Mouse (Mus musculus) small intestine, adult 2 months (tissue): ENCODE data around the gene Cyfip2. TPM values are rescaled to one million over a fixed set of nuclear protein-coding genes. Genes with fewer than 3 reads are reported as not detected.

ENCODE experiments used
- H3K27ac ChIP-seq: fragments of 200-500 bp; 2 replicates; pipeline ENCODE4 v1.5.1; 2012; ENCODE audit warnings: low read depth, low read length, control low read depth, inconsistent platforms; ENCODE audit not compliant: insufficient read depth
- H3K27me3 ChIP-seq: fragments of 200-500 bp; 2 replicates; pipeline ENCODE4 v1.6.1; 2012; ENCODE audit warnings: mild to moderate bottlenecking, moderate library complexity, low read length, inconsistent platforms; ENCODE audit not compliant: control insufficient read depth, insufficient read depth
- H3K36me3 ChIP-seq: fragments of 200-500 bp; 2 replicates; pipeline ENCODE4 v1.6.1; 2012; ENCODE audit warnings: mild to moderate bottlenecking, low read length, control low read depth, inconsistent platforms; ENCODE audit not compliant: control insufficient read depth, insufficient read depth
- H3K4me1 ChIP-seq: fragments of 200-500 bp; 2 replicates; pipeline ENCODE4 v1.6.1; 2012; ENCODE audit warnings: low read length, inconsistent platforms, mixed read lengths; ENCODE audit not compliant: control insufficient read depth, insufficient read depth, insufficient read length
- H3K4me3 ChIP-seq: fragments of 200-500 bp; 2 replicates; pipeline ENCODE4 v1.5.1; 2012; ENCODE audit warnings: low read depth, mild to moderate bottlenecking, control low read depth, inconsistent platforms, low read length, moderate library complexity
- CTCF ChIP-seq: fragments of 200-500 bp; IDR thresholded peaks from 2 replicates; pipeline ENCODE4 v1.5.1; 2012; ENCODE audit warnings: low read depth, mild to moderate bottlenecking, control low read depth, inconsistent platforms, low read length, moderate library complexity, mixed read lengths; ENCODE audit not compliant: insufficient replicate concordance, insufficient read length; ENCODE audit errors: extremely low read depth
- POLR2A ChIP-seq: fragments of 200-500 bp; IDR thresholded peaks from 2 replicates; pipeline ENCODE4 v1.6.1; 2012; ENCODE audit warnings: low read depth, mild to moderate bottlenecking, control low read depth, inconsistent platforms, low read length, moderate library complexity
- WGBS: fragments of 180-500 bp; shearing (Covaris S2); methylation state at CpG from one replicate; pipeline ENCODE4 v1.1.7; 2018; 5-methylcytosine and 5-hydroxymethylcytosine counted together
- polyA plus RNA-seq: library from polyadenylated mRNA; depleted of rRNA; stranded (reverse); fragments of >200 nt; gene quantifications from 2 replicates; pipeline ENCODE4 v1.2.3, GENCODE M21; 2012

Gene Cyfip2
- polyA plus RNA-seq, 1 experiment: 3.8 TPM

DNA sequence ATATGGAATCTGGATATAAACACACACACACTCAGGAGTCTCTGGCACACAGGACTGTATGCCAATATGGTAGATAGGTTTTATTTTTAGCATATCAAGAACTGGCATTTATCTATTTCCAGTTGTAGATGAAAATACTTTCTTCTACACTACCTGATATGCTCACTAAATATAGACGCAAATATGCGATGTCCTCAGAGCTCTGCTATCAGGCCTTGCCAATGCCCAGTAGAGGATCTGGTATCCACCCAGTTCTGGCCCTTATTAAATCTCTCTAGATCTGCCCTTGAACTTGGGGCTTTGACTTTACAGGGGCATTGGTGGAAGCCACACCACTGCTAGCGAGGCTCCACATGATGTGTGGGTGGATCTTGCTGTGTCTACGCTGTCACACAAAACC is 29.3 kb upstream of the Cyfip2 start:
- no peak overlapping the region for H3K4me3 ChIP-seq
- H3K4me1 ChIP-seq: no peaks in the 10 kb centered on the region
- H3K27ac ChIP-seq: no peak overlapping the region
- H3K36me3 ChIP-seq: no peaks in the 10 kb centered on the region
- no peak for TF ChIP-seq CTCF
- no peak for TF ChIP-seq POLR2A
- no peaks in the 10 kb centered on the region for H3K27me3 ChIP-seq
- WGBS: 84% methylated on average over 4 of the region's 4 CpGs

DNA sequence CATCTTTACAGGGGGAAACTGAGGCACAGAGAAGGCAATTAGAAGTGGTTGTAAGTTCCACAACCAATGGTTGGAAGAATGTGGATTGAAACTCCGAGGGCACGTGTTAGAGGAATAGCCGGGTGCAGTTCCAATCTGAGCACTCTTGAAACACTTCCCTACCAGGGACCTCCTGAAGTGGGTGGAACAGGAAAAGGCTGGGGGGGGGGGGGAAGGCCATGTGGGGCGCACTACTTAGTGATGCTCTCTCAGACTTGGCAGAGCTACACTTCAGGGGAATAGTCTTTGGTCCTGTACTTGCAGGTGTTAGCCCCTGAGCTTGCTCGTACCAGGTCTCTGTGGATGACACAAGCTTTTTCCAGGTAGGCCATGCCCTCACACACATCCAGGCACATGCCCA is 23.4 kb upstream of the Cyfip2 start:
- H3K36me3 ChIP-seq: no peaks in the 10 kb centered on the region
- TF ChIP-seq POLR2A (no peak), CTCF (no peak)
- H3K27me3 ChIP-seq: no peaks in the 10 kb centered on the region
- H3K4me3 ChIP-seq: no peak overlapping the region
- WGBS: 83% methylated on average over 5 of the region's 5 CpGs
- H3K4me1 ChIP-seq: no peaks in the 10 kb centered on the region
- H3K27ac ChIP-seq: no peak overlapping the region

- WGBS: 85% methylated on average over 8 of the region's 8 CpGs
- H3K27ac ChIP-seq: no peak overlapping the region
- no peak overlapping the region for H3K4me3 ChIP-seq
- H3K4me1 ChIP-seq: no peaks in the 10 kb centered on the region
- no peaks in the 10 kb centered on the region for H3K36me3 ChIP-seq
- H3K27me3 ChIP-seq: no peaks in the 10 kb centered on the region
- TF ChIP-seq POLR2A (no peak), CTCF (no peak)
Observed at GRCm38 (mm10) chr11:46332217-46332616, 19.6 kb upstream of the Cyfip2 start.

GRCm38 (mm10) chr11:46326271-46327015 is 13.8 kb upstream of the Cyfip2 start:
- Histone ChIP-seq H3K4me1 (no peaks in the 10 kb centered on the region), H3K36me3 (no peaks in the 10 kb centered on the region), H3K27me3 (no peaks in the 10 kb centered on the region), H3K27ac (no peak overlapping the region), H3K4me3 (no peak overlapping the region)
- TF ChIP-seq POLR2A: no peak
- TF ChIP-seq CTCF: no peak
- WGBS: 80% methylated on average over 16 of the region's 16 CpGs

- no peak overlapping the region for H3K27ac ChIP-seq
- TF ChIP-seq CTCF (no peak), POLR2A (no peak)
- H3K27me3 ChIP-seq: no peaks in the 10 kb centered on the region
- 79% methylated on average over 7 of the region's 7 CpGs for WGBS
- no peaks in the 10 kb centered on the region for H3K36me3 ChIP-seq
- no peaks in the 10 kb centered on the region for H3K4me1 ChIP-seq
- H3K4me3 ChIP-seq: no peak overlapping the region
Observed at GRCm38 (mm10) chr11:46321559-46321958, 8.9 kb upstream of the Cyfip2 start.

DNA sequence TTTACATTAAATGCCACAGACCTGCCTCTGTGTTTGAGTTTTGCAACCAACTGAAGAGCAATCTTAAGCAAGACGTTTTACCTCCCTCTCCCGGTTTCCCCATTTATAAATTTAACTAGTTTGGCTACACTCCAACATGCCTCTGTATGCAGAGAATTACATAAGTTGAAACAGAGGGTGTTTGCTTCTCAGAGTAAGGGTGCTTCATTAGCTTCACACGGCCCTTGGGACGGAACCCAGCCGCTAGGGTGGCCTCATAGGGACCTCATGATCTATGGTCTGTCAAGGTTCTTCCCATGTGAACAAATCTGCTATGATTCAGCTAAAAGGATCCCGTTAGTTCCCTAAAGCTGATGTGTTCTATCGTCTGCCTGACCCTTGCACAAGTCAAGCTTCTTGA is 1.9 kb upstream of the Cyfip2 start:
- WGBS: 48% methylated on average over 7 of the region's 7 CpGs
- no peak overlapping the region for H3K27ac ChIP-seq
- peaks cover 6% of the 10 kb centered on the region; the same call in 1 of the 2 replicates for H3K4me1 ChIP-seq
- H3K36me3 ChIP-seq: no peaks in the 10 kb centered on the region
- H3K27me3 ChIP-seq: peaks cover 15% of the 10 kb centered on the region
- no peak overlapping the region for H3K4me3 ChIP-seq
- TF ChIP-seq POLR2A (no peak), CTCF (no peak)

- Histone ChIP-seq H3K4me1 (peaks cover 6% of the 10 kb centered on the region; the same call in 1 of the 2 replicates), H3K4me3 (no peak overlapping the region), H3K27ac (no peak overlapping the region), H3K36me3 (no peaks in the 10 kb centered on the region), H3K27me3 (peaks cover 15% of the 10 kb centered on the region)
- 76% methylated on average over 6 of the region's 6 CpGs for WGBS
- TF ChIP-seq CTCF (no peak), POLR2A (no peak)
Observed at GRCm38 (mm10) chr11:46313851-46314250, 1.2 kb upstream of the Cyfip2 start.

DNA sequence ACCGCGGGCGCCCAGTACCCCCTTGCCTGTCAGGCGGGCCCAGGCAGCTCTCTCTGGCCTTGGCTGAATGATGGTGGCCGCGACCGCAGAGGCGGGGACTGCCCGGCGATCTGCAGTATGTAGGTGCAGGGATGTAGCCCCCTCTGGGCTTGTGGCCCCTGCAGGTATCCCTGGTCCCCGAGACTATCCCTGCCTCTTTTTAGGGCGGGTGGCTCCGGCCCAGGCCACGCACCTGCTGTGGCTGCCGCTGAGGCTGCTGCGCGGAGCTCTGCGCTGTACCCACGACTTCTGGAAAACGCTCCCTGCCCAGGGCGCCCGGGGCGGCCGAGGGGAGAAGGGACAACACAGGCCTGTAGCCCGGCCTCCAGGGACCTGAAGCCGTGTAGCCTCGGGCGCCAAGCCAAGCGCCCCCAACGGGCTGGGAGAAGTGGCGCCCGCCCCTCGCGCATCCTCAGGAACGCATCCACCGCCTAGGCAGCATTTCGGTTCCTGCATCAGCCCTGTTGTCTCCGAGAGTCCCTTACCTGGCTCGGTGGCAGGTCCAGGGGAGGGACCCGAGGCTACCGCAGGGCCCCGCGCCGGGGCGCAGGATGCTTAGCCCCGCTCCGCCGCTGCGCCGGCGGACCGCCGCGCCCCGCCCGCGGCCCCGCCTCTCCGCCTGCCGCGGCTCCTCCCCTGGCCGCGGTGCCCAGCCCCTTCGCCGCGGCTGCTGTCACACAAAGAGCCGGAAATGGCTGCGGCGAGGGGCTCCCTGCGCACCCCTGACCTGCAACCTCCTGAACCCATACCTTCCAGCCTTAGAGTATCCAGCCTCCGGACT is 746 bp downstream of the Cyfip2 start:
- 1% methylated on average over 70 of the region's 71 CpGs for WGBS
- H3K27me3 ChIP-seq: peaks cover 15% of the 10 kb centered on the region
- peak overlapping the region; percentile 47 for H3K27ac ChIP-seq

More for the DNA sequence above, 746 bp downstream of the Cyfip2 start:
- H3K36me3 ChIP-seq: no peaks in the 10 kb centered on the region
- TF ChIP-seq CTCF: no peak
- TF ChIP-seq POLR2A: no peak
- peaks cover 6% of the 10 kb centered on the region; the same call in 1 of the 2 replicates for H3K4me1 ChIP-seq
- peak overlapping the region; percentile 80 for H3K4me3 ChIP-seq
